Mouse (Mus musculus): ENCODE results near the gene Cdh1.

The Cdh1 gene

GRCm38 (mm10) chr8:106646731-106647130 is 43.6 kb downstream of the Cdh1 start:
- no peak for DNase-seq (ENCODE audit: extremely low spot score, low read depth, low spot score)

GRCm38 (mm10) chr8:106647387-106647786 is 44.2 kb downstream of the Cdh1 start:
- DNase-seq (ENCODE audit: extremely low spot score, low read depth, low spot score), result peak; percentile 72

- no peak for DNase-seq (ENCODE audit: extremely low spot score, low read depth, low spot score)
These were observed 45.3 kb downstream of the Cdh1 start for GRCm38 (mm10) chr8:106648421-106648820.

GRCm38 (mm10) chr8:106651994-106652393 is 48.8 kb downstream of the Cdh1 start:
- no peak for DNase-seq (ENCODE audit: extremely low spot score, low read depth, low spot score)

- no peak for DNase-seq (ENCODE audit: extremely low spot score, low read depth, low spot score)
These were observed 52.9 kb downstream of the Cdh1 start for GRCm38 (mm10) chr8:106656046-106656445.

- no peak for DNase-seq (ENCODE audit: extremely low spot score, low read depth, low spot score)
These were observed 69.6 kb downstream of the Cdh1 start for GRCm38 (mm10) chr8:106672786-106673185.

GRCm38 (mm10) chr8:106674318-106674717 is 71.2 kb downstream of the Cdh1 start:
- DNase-seq (ENCODE audit: extremely low spot score, low read depth, low spot score), result no peak

- DNase-seq (ENCODE audit: extremely low spot score, low read depth, low spot score), result no peak
These were observed 71.7 kb downstream of the Cdh1 start for GRCm38 (mm10) chr8:106674894-106675293.

GRCm38 (mm10) chr8:106682971-106683668 is 80.0 kb downstream of the Cdh1 start, which contains the start of gene Tango6:
Tango6 (plus strand) TSS chr8:106683068.
- DNase-seq (ENCODE audit: extremely low spot score, low read depth, low spot score), result no peak

- no peak for DNase-seq (ENCODE audit: extremely low spot score, low read depth, low spot score)
These were observed 81.2 kb downstream of the Cdh1 start for GRCm38 (mm10) chr8:106684387-106684786.

- DNase-seq (ENCODE audit: extremely low spot score, low read depth, low spot score), result no peak
These were observed 84.3 kb downstream of the Cdh1 start for GRCm38 (mm10) chr8:106687479-106687878.

- DNase-seq (ENCODE audit: extremely low spot score, low read depth, low spot score), result no peak
These were observed 94.6 kb downstream of the Cdh1 start for GRCm38 (mm10) chr8:106697748-106698248.

- DNase-seq (ENCODE audit: extremely low spot score, low read depth, low spot score), result no peak
These were observed 96.4 kb downstream of the Cdh1 start for GRCm38 (mm10) chr8:106699588-106699987.

GRCm38 (mm10) chr8:106700131-106700530 is 97.0 kb downstream of the Cdh1 start:
- no peak for DNase-seq (ENCODE audit: extremely low spot score, low read depth, low spot score)

GRCm38 (mm10) chr8:106701360-106701759 is 98.2 kb downstream of the Cdh1 start:
- DNase-seq (ENCODE audit: extremely low spot score, low read depth, low spot score), result no peak

- DNase-seq (ENCODE audit: extremely low spot score, low read depth, low spot score), result no peak
These were observed 101.2 kb downstream of the Cdh1 start for GRCm38 (mm10) chr8:106704199-106704900.

GRCm38 (mm10) chr8:106704901-106705321 is 101.8 kb downstream of the Cdh1 start:
- DNase-seq (ENCODE audit: extremely low spot score, low read depth, low spot score), result no peak

- DNase-seq (ENCODE audit: extremely low spot score, low read depth, low spot score), result no peak
These were observed 103.0 kb downstream of the Cdh1 start for GRCm38 (mm10) chr8:106706194-106706593.

- DNase-seq (ENCODE audit: extremely low spot score, low read depth, low spot score), result no peak
These were observed 106.9 kb downstream of the Cdh1 start for GRCm38 (mm10) chr8:106710002-106710401.

- DNase-seq (ENCODE audit: extremely low spot score, low read depth, low spot score), result no peak
These were observed 109.3 kb downstream of the Cdh1 start for GRCm38 (mm10) chr8:106712487-106712886.

- no peak for DNase-seq (ENCODE audit: extremely low spot score, low read depth, low spot score)
These were observed 111.1 kb downstream of the Cdh1 start for GRCm38 (mm10) chr8:106714297-106714696.

GRCm38 (mm10) chr8:106718091-106718500 is 114.9 kb downstream of the Cdh1 start:
- no peak for DNase-seq (ENCODE audit: extremely low spot score, low read depth, low spot score)

Measured in hindlimb bud, embryonic 11.5 days (tissue).